Mouse (Mus musculus): ENCODE results near the gene Trim16. TPM values are rescaled to one million over a fixed set of nuclear protein-coding genes. Genes with fewer than 3 reads are reported as not detected.
A peak's percentile ranks its signal among the peaks of the same experiment; 100 is the strongest.

Trim16 gene
- polyA plus RNA-seq, 1 experiment, result 9.0 TPM

DNA sequence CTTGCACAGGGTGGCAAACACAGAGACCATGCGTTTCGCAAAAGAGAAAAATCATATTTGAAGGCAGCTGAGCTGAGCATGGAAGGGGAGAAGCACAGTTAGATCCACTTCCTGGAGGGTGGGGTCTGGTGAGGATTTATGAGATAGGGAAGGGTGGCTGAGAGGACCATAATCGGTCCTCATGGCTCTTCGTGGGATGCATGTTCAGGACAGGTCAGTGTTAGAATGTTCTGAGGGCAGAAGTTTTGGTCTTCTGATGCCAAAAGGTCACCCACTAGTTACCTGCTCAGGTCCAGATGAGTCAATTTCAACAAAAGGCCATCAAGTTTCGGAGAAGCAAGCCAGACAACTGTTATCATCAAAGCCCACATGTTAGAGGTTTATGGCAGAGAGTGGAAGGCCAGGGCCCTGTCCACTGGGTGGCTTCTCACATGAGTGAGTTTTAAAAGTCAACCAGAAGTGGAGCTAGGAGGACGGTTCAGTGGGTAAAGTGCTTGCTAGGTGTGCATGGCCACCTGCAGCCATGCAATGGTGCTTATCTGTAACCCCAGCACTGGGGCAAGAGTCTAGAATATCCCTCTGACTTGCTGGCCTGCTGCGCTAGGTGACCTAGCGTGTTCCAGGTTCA lies 858 bp upstream of the Trim16 start:
- Histone ChIP-seq H3K4me3 (ENCODE audit: control insufficient read depth, insufficient read depth, low read length) (no peak overlapping the region), H3K4me1 (replicated peaks; ENCODE audit: control insufficient read depth, insufficient read depth, low read length) (peaks cover 21% of the 10 kb centered on the region), H3K27ac (ENCODE audit: control insufficient read depth, insufficient read depth, low read length) (no peak overlapping the region), H3K36me3 (ENCODE audit: control insufficient read depth, insufficient read depth, low read length) (no peaks in the 10 kb centered on the region), H3K27me3 (ENCODE audit: control insufficient read depth, insufficient read depth, low read length) (no peaks in the 10 kb centered on the region)
- no peak for TF ChIP-seq POLR2A (IDR thresholded peaks at IDR 0.05; ENCODE audit: control insufficient read depth, extremely low read depth, insufficient read depth, low read length, poor library complexity)
- no peak for TF ChIP-seq CTCF (IDR thresholded peaks at IDR 0.05; ENCODE audit: borderline replicate concordance, control insufficient read depth, extremely low read depth, insufficient read depth, low read length, poor library complexity)
- WGBS, result 87% methylated on average over 8 of the region's 8 CpGs
- DNase-seq, result no peak

DNA sequence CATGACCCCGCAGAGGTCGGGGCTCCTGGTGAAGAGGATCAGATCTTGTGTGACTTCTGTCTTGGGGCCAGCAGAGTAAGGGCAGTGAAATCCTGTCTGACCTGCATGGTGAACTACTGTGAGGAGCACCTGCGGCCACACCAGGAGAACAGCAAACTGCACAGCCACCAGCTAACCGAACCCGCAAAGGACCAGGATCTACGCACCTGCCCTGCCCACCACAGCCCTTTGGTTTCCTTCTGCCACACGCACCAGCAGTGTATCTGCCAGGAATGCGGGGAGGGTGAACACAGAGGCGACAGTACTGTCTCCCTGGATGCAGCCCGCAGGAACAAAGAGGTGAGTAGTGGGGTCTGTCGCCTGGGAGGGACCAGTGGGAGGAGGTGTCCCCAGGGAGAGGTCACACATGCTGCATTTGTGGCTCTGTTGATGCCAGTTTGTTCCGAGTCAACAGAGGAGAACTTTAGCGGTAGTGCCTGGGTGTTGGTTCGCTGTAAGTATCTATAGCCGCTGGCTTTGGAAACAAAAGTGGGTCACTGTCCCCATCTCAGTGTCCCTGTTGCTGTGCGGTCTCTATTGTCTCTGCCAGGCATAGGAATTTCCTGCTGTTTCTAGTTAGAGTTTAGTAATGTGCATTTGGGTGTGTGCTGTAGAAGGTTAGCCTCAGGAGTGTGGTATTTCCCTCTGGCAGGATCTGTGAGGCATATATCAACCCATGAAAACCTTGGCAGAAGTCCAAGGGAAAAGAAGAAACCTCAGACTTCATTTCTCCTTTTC lies 818 bp downstream of the Trim16 start:
- DNase-seq, result peak; percentile 7
- H3K36me3 ChIP-seq (ENCODE audit: control insufficient read depth, insufficient read depth, low read length), result no peaks in the 10 kb centered on the region
- TF ChIP-seq CTCF (IDR thresholded peaks at IDR 0.05; ENCODE audit: borderline replicate concordance, control insufficient read depth, extremely low read depth, insufficient read depth, low read length, poor library complexity) (no peak), POLR2A (IDR thresholded peaks at IDR 0.05; ENCODE audit: control insufficient read depth, extremely low read depth, insufficient read depth, low read length, poor library complexity) (peak; percentile 25; the same call in 1 of the 2 replicates)
- H3K4me3 ChIP-seq (ENCODE audit: control insufficient read depth, insufficient read depth, low read length), result peak overlapping the region; percentile 34
- H3K4me1 ChIP-seq (replicated peaks; ENCODE audit: control insufficient read depth, insufficient read depth, low read length), result peaks cover 25% of the 10 kb centered on the region
- no peaks in the 10 kb centered on the region for H3K27me3 ChIP-seq (ENCODE audit: control insufficient read depth, insufficient read depth, low read length)
- 1% methylated on average over 16 of the region's 16 CpGs for WGBS
- H3K27ac ChIP-seq (ENCODE audit: control insufficient read depth, insufficient read depth, low read length), result no peak overlapping the region

DNA sequence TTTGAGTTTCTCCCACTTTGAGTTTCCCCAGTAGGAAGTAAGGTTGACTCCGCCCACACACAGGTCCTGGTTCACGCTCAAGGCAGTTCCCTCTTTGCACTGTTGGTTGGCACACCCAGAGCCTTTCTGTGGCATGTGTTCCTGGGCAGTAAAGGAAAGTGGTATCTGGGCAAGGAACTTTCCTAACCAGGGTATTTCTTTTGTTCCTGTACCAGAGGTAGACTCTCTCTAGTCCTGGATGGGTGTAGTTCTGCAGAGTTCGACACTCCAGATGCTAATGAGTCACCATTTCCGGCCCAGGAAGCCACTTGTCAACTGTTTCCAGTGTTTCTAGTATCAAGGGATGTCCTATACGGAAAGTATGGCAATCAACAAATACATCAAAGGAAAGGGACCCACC lies 1.9 kb downstream of the Trim16 start:
- no peak for TF ChIP-seq POLR2A (IDR thresholded peaks at IDR 0.05; ENCODE audit: control insufficient read depth, extremely low read depth, insufficient read depth, low read length, poor library complexity)
- TF ChIP-seq CTCF (IDR thresholded peaks at IDR 0.05; ENCODE audit: borderline replicate concordance, control insufficient read depth, extremely low read depth, insufficient read depth, low read length, poor library complexity), result no peak
- no peak for DNase-seq
- Histone ChIP-seq H3K27me3 (ENCODE audit: control insufficient read depth, insufficient read depth, low read length) (no peaks in the 10 kb centered on the region), H3K27ac (ENCODE audit: control insufficient read depth, insufficient read depth, low read length) (no peak overlapping the region), H3K36me3 (ENCODE audit: control insufficient read depth, insufficient read depth, low read length) (no peaks in the 10 kb centered on the region), H3K4me1 (replicated peaks; ENCODE audit: control insufficient read depth, insufficient read depth, low read length) (peaks cover 25% of the 10 kb centered on the region), H3K4me3 (ENCODE audit: control insufficient read depth, insufficient read depth, low read length) (no peak overlapping the region)
- WGBS, result 13% methylated on average over 5 of the region's 5 CpGs

DNA sequence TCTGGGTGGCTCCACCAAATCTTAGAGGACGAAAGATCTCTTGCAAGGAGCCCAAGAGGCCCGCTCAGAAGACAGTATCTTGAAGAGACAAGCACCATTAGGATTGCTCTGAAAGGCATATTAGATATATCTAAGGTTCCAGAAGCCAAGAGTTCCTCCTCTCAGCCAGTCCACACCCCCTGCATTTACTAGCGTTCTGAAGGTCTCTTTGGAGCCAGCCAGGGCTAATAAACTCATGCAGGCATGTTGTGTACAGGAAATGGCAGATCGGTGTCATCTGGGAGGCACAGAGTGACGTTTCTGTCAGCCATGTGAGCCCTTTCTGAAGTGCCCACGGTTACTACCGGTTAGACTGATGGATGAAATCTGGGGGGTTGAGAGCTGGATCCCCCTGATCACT lies 4.2 kb downstream of the Trim16 start:
- Histone ChIP-seq H3K36me3 (ENCODE audit: control insufficient read depth, insufficient read depth, low read length) (no peaks in the 10 kb centered on the region), H3K27me3 (ENCODE audit: control insufficient read depth, insufficient read depth, low read length) (no peaks in the 10 kb centered on the region), H3K4me3 (ENCODE audit: control insufficient read depth, insufficient read depth, low read length) (no peak overlapping the region), H3K27ac (ENCODE audit: control insufficient read depth, insufficient read depth, low read length) (no peak overlapping the region), H3K4me1 (replicated peaks; ENCODE audit: control insufficient read depth, insufficient read depth, low read length) (peaks cover 25% of the 10 kb centered on the region)
- 45% methylated on average over 7 of the region's 7 CpGs for WGBS
- no peak for DNase-seq
- TF ChIP-seq CTCF (IDR thresholded peaks at IDR 0.05; ENCODE audit: borderline replicate concordance, control insufficient read depth, extremely low read depth, insufficient read depth, low read length, poor library complexity) (no peak), POLR2A (IDR thresholded peaks at IDR 0.05; ENCODE audit: control insufficient read depth, extremely low read depth, insufficient read depth, low read length, poor library complexity) (no peak)

DNA sequence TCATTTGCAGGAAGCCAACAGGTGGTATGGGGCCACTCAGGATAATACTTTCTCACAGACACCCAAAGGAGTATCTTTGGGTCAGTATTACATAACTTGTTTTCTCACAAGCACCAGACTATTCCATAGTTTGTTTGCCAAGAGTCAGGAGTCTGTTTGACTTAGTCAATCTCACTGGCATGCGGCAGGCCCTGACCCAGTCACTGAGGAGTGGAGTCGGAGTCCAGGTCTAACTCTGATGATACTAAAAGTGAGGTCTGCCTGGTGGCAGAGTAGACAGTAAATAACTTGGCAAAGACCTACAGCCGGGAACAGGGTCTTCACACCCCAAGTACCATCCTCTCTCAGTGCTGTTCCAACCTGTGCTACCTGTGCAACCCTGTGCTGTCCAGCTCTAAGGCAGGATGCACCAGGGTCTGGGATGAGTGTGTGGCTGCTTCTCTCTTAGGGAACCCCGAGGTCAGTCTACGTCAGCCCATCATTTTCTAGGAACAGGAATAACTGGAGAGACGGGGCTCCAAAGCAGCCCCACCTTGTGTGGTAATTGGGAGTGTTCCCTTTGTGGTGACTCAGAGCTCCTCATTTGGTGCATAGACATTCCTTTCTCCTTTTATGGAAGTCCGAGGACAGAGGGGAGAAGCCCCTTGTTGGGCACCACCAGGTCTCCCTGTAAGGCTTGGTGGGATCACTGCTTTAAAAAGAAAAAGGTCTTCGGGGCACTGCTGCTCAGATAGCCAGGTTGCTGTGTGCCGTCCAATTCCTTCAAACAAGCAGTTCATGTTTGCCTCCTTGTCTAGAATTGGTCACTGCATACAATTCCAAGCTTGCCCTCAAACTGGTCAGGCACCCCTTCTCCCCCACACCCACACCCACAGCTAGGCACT lies 5.4 kb downstream of the Trim16 start:
- TF ChIP-seq CTCF (IDR thresholded peaks at IDR 0.05; ENCODE audit: borderline replicate concordance, control insufficient read depth, extremely low read depth, insufficient read depth, low read length, poor library complexity) (no peak), POLR2A (IDR thresholded peaks at IDR 0.05; ENCODE audit: control insufficient read depth, extremely low read depth, insufficient read depth, low read length, poor library complexity) (no peak)
- no peak for DNase-seq
- Histone ChIP-seq H3K27ac (ENCODE audit: control insufficient read depth, insufficient read depth, low read length) (no peak overlapping the region), H3K27me3 (ENCODE audit: control insufficient read depth, insufficient read depth, low read length) (no peaks in the 10 kb centered on the region), H3K36me3 (ENCODE audit: control insufficient read depth, insufficient read depth, low read length) (no peaks in the 10 kb centered on the region), H3K4me1 (replicated peaks; ENCODE audit: control insufficient read depth, insufficient read depth, low read length) (peaks cover 18% of the 10 kb centered on the region), H3K4me3 (ENCODE audit: control insufficient read depth, insufficient read depth, low read length) (no peak overlapping the region)
- 92% methylated on average over 9 of the region's 9 CpGs for WGBS

DNA sequence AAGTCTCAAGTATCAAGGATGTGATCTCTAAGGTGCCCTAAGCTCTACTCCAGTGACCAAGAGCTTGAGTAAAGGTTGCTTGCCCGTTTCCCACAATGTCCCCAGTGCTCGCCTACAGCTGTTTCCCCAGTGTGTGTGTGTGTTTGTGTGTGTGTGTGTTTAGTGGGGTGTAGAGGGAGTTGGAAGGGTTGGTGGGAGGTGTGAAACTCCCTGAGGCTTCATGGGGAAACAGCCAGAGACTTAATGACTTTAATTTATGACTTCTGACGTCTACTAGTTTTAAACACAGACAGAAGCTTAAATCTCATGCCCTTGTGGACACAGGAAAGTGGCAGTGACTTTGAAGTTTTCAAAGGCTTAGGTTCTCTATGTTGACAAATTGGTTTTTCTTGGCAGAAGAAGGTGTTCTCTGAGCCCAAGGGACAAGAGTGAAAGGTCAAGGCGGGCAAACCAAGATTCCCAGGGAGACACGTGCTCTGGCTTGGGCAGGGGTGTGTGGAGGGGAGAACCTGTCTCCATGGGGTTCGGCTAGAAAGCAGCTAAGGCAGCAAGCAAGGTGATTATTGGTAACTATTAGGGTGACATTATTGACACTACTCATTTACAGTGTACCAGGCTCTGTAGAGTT lies 6.2 kb downstream of the Trim16 start:
- no peak overlapping the region for H3K4me3 ChIP-seq (ENCODE audit: control insufficient read depth, insufficient read depth, low read length)
- H3K27me3 ChIP-seq (ENCODE audit: control insufficient read depth, insufficient read depth, low read length), result no peaks in the 10 kb centered on the region
- no peaks in the 10 kb centered on the region for H3K36me3 ChIP-seq (ENCODE audit: control insufficient read depth, insufficient read depth, low read length)
- WGBS, result 89% methylated on average over 6 of the region's 6 CpGs
- peaks cover 12% of the 10 kb centered on the region for H3K4me1 ChIP-seq (replicated peaks; ENCODE audit: control insufficient read depth, insufficient read depth, low read length)
- TF ChIP-seq CTCF (IDR thresholded peaks at IDR 0.05; ENCODE audit: borderline replicate concordance, control insufficient read depth, extremely low read depth, insufficient read depth, low read length, poor library complexity) (no peak), POLR2A (IDR thresholded peaks at IDR 0.05; ENCODE audit: control insufficient read depth, extremely low read depth, insufficient read depth, low read length, poor library complexity) (no peak)
- DNase-seq, result no peak
- no peak overlapping the region for H3K27ac ChIP-seq (ENCODE audit: control insufficient read depth, insufficient read depth, low read length)
